Mouse (Mus musculus) spleen, adult 2 months (tissue): Measurements from ENCODE around the gene Grip2. TPM values are rescaled to one million over a fixed set of nuclear protein-coding genes. Genes with fewer than 3 reads are reported as not detected.
A peak's percentile ranks its signal among the peaks of the same experiment; 100 is the strongest.

Experiments used
- DNase-seq, 2 experiments: peaks; one replicate each; pipeline versions ENCODE4 v3.0.0 to v3.0.0-alpha.2; 2012 to 2021; ENCODE audit warnings: low spot score in 2 of 2, low read depth in 1 of 2
- H3K27ac ChIP-seq: fragments of 200-500 bp; 2 replicates; pipeline ENCODE4 v1.5.1; 2012; ENCODE audit warnings: low read length, inconsistent platforms; ENCODE audit not compliant: insufficient read depth
- H3K27me3 ChIP-seq: fragments of 200-500 bp; 2 replicates; pipeline ENCODE4 v1.6.1; 2012; ENCODE audit warnings: mild to moderate bottlenecking, moderate library complexity, low read length, inconsistent platforms; ENCODE audit not compliant: control insufficient read depth, insufficient read depth
- H3K36me3 ChIP-seq: fragments of 200-500 bp; 2 replicates; pipeline ENCODE4 v1.6.1; 2012; ENCODE audit warnings: mild to moderate bottlenecking, low read length, inconsistent platforms; ENCODE audit not compliant: control insufficient read depth, insufficient read depth
- H3K4me1 ChIP-seq: fragments of 200-500 bp; 2 replicates; pipeline ENCODE4 v1.6.1; 2011; ENCODE audit warnings: inconsistent platforms; ENCODE audit not compliant: control insufficient read depth, insufficient read depth, insufficient read length
- H3K4me3 ChIP-seq: fragments of 200-500 bp; 2 replicates; pipeline ENCODE4 v1.5.1; 2011; ENCODE audit warnings: mild to moderate bottlenecking, inconsistent platforms; ENCODE audit not compliant: insufficient read depth, insufficient read length; ENCODE audit errors: extremely low read depth
- CTCF ChIP-seq: fragments of 200-500 bp; IDR thresholded peaks from 2 replicates; pipeline ENCODE4 v1.5.1; 2011; ENCODE audit warnings: mild to moderate bottlenecking, inconsistent platforms; ENCODE audit not compliant: insufficient read depth, insufficient read length, insufficient replicate concordance; ENCODE audit errors: extremely low read depth
- POLR2A ChIP-seq: fragments of 200-500 bp; IDR thresholded peaks from 2 replicates; pipeline ENCODE4 v1.6.1; 2011; ENCODE audit warnings: low read depth, low read length, inconsistent platforms
- WGBS: fragments of 180-500 bp; shearing (Covaris S2); methylation state at CpG from one replicate; pipeline ENCODE4 v1.1.7; 2018; 5-methylcytosine and 5-hydroxymethylcytosine counted together
- polyA plus RNA-seq: library from polyadenylated mRNA; depleted of rRNA; stranded (reverse); fragments of >200 nt; gene quantifications from 2 replicates; pipeline ENCODE4 v1.2.3, GENCODE M21; 2012; rRNA removed

Grip2 gene
- 1.5 and 1.7 TPM in 2 replicates for polyA plus RNA-seq

DNA sequence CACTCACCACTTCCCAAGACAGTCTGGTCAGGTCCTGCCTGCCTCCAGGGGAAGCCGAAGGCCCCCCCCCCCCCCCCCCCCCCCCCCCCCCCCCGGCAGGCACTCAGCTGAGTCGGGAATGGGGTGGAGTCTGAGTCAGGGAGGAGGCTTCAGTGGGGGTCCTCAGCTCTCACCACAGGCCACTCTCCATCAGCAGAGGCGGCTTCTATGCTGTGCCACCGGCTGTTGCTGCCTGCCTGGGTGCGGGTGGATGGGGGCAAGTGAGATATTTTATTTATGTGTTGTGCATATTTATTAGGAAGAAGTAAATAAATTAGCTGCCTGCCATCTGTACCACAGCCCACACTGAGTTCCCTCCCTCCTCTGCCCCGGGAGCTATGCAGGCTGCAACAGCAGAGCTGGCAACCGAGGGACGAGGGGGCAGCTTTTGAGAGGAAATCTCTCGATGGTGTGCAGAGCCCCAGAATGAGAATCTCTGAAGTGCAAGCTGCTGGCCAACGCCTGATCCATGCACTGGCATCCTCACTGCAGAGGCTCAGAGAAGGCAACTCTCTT lies at the start of gene Grip2:
Gene Grip2 (minus strand): TSS at position 235 of the 555 bp plus-strand sequence.
- no peaks in the 10 kb centered on the region for H3K4me1 ChIP-seq
- no peak within 1 kb of the TSS for H3K27ac ChIP-seq
- no peaks in the 10 kb centered on the region for H3K36me3 ChIP-seq
- TF ChIP-seq CTCF (no peak), POLR2A (no peak)
- no peak for DNase-seq
- no peaks in the 10 kb centered on the region for H3K27me3 ChIP-seq
- H3K4me3 ChIP-seq, result no peak within 1 kb of the TSS
- 67% methylated on average over 9 of the region's 11 CpGs for WGBS

DNA sequence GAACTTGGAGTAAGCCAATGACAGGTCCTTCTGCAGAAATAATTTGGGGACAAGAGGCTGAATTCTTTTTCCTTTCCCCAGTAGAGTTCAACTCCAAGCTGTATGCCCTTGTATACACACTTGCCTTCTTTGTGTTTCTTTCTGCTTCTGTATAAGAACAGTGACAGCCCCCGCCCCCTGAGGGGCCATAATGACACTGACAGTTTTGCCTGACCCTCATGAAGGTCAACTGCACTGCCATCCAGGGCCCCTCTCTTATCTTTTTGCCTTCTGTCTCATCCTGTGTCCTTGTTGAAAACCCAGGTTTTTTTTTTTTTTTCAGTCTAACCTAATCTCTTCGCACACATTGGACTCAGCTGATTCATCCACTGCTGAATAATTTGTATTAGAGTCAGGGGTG lies 45.7 kb upstream of the Grip2 start:
- no peak for DNase-seq
- H3K4me3 ChIP-seq, result no peak overlapping the region
- no peaks in the 10 kb centered on the region for H3K27me3 ChIP-seq
- H3K36me3 ChIP-seq, result no peaks in the 10 kb centered on the region
- no peaks in the 10 kb centered on the region for H3K4me1 ChIP-seq
- H3K27ac ChIP-seq, result no peak overlapping the region
- 69% methylated on average over 2 of the region's 2 CpGs for WGBS
- no peak for TF ChIP-seq POLR2A
- TF ChIP-seq CTCF, result no peak

DNA sequence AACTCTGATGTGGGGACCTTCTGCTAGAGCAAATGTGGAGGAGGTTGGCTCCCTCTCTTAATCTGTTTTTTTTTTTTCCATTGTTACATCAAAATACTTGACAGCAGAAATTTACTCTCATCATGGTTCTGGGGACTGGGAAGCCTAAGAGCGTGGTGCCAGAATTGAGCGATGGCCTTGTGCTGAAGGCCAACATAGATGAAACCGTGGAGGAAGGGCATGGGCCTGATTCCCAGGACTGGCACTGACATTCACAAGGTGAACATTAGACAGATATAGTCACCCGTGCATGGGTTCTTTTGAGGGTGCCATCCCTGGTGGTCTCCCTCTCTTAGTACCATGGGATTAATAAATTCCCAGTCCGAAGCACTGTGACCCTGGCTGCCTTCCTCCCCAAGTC lies 41.0 kb upstream of the Grip2 start:
- H3K4me3 ChIP-seq, result no peak overlapping the region
- H3K4me1 ChIP-seq, result no peaks in the 10 kb centered on the region
- TF ChIP-seq CTCF, result no peak
- no peak for TF ChIP-seq POLR2A
- no peak for DNase-seq
- no peaks in the 10 kb centered on the region for H3K27me3 ChIP-seq
- no peak overlapping the region for H3K27ac ChIP-seq
- 93% methylated on average over 5 of the region's 5 CpGs for WGBS
- H3K36me3 ChIP-seq, result no peaks in the 10 kb centered on the region

DNA sequence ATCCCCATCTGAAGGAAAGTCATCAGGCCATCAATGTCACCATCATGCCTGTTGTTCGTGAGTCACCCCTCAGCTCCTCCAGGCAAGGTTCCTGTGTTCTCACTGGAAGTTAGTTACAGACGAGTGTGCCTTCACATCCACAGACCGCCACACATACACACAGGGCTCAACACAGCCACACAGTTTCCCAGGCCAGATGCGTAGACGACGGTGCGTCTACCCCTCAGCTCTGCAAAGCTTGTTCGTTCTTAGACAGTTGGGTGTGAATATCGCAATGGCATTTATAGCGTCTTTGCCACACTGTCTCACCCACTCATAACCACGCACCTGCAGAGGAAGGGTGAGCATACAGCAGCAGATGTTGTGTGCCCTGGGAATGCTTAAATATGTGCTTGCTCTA lies 38.6 kb upstream of the Grip2 start:
- no peak for DNase-seq
- 64% methylated on average over 11 of the region's 11 CpGs for WGBS
- Histone ChIP-seq H3K4me3 (no peak overlapping the region), H3K36me3 (no peaks in the 10 kb centered on the region), H3K27ac (no peak overlapping the region), H3K4me1 (no peaks in the 10 kb centered on the region), H3K27me3 (no peaks in the 10 kb centered on the region)
- no peak for TF ChIP-seq CTCF

DNA sequence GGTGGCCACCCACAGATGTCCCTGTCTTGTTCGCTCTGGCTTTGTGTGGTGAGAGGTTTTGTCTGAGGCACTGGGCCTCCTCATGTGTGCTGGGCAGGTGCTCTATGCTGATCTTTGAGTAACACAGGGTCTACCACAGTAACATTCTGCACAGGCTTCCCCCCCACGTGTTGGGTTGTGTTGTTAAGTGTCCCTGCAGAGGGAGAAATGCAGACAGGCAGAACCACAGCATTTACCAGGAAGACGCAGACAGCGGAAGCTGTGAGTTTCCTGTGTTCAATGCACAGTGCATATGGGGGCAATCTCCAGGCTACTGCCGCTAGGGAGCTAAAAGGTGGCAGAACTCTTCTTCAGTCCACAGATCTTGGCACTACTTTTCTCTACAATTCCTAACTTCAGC lies 37.5 kb upstream of the Grip2 start:
- 40% methylated on average over 5 of the region's 5 CpGs for WGBS
- H3K27ac ChIP-seq, result 0 out of 2 replicates have a peak overlapping the region, but pooled peaks have one; percentile 13
- TF ChIP-seq POLR2A (no peak), CTCF (no peak)

DNA sequence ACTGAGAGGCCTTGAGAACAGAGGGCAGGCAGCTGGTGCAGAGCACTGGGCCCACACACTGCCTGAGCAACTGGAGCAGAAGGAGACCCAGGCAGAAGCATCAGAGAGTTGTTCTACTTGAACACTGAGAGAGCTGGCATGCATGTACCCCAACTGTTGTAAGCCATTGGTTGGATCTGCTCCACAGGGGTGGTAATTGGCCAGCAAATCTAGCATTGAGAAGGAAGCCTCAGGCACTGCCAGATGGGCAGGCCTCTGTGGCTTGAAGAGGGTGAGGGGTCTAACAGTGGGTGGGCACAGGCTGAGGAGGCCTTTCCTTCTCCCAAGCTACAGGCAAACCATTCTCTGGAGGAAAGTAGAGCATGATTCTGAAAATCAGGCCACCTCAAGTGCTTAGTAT lies 35.8 kb upstream of the Grip2 start:
- no peaks in the 10 kb centered on the region for H3K4me1 ChIP-seq
- no peaks in the 10 kb centered on the region for H3K36me3 ChIP-seq
- no peak overlapping the region for H3K27ac ChIP-seq
- TF ChIP-seq CTCF, result no peak
- no peak for TF ChIP-seq POLR2A
- H3K27me3 ChIP-seq, result no peaks in the 10 kb centered on the region
- no peak for DNase-seq
- no peak overlapping the region for H3K4me3 ChIP-seq

More for the DNA sequence above, 37.5 kb upstream of the Grip2 start:
- Histone ChIP-seq H3K4me1 (no peaks in the 10 kb centered on the region), H3K27me3 (no peaks in the 10 kb centered on the region), H3K36me3 (no peaks in the 10 kb centered on the region), H3K4me3 (no peak overlapping the region)
- no peak for DNase-seq

DNA sequence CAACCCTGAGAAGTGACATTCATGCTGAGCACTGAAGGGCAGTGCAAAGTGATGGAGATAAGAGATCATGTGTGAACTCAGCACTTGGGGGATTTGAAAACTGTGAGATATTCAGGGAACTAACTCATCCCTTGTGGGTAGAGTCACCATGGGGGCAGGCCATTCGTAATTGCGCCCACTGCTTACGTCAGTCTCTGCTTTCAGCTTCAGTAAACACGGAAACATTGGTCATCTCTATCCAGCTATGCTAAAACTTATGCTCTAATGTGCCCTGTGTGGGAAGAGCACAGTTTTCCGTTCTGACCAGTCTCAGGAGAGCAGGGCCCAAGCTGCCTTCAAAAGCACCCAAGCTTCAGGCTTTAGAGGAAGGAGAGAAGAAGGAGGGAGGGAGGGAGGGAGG lies 31.3 kb upstream of the Grip2 start:
- Histone ChIP-seq H3K36me3 (no peaks in the 10 kb centered on the region), H3K27me3 (no peaks in the 10 kb centered on the region), H3K4me1 (no peaks in the 10 kb centered on the region), H3K27ac (no peak overlapping the region), H3K4me3 (no peak overlapping the region)
- 79% methylated on average over 5 of the region's 5 CpGs for WGBS
- no peak for TF ChIP-seq CTCF
- no peak for TF ChIP-seq POLR2A
- DNase-seq, result no peak
